Mouse (Mus musculus): ENCODE measurements around the gene Auts2. TPM values are rescaled to one million over a fixed set of nuclear protein-coding genes. Genes with fewer than 3 reads are reported as not detected.

Auts2 gene
- 35.3 TPM for total RNA-seq (2023)

GRCm38 (mm10) chr5:132543118-132544071 lies at the start of gene Auts2:
Gene Auts2 (minus strand): TSS chr5:132543344.

All from CD4-positive naive resting alpha-beta T cell, adult 57 days (primary cell).